Mouse (Mus musculus) kidney, adult 2 months (tissue): ENCODE measurements around the gene Napa. TPM values are rescaled to one million over a fixed set of nuclear protein-coding genes. Genes with fewer than 3 reads are reported as not detected.

Source experiments
- DNase-seq: peaks from one replicate; pipeline ENCODE4 v3.0.0; 2021
- H3K27ac ChIP-seq: fragments of 200-500 bp; 2 replicates; pipeline ENCODE4 v1.5.1; 2012; ENCODE audit warnings: low read depth, low read length, control low read depth, inconsistent platforms; ENCODE audit not compliant: insufficient read depth
- H3K27me3 ChIP-seq: fragments of 200-500 bp; replicated peaks from 2 replicates; pipeline ENCODE4 v1.6.1; 2012; ENCODE audit warnings: mild to moderate bottlenecking, moderate library complexity, low read length, inconsistent platforms; ENCODE audit not compliant: control insufficient read depth, insufficient read depth
- H3K36me3 ChIP-seq: fragments of 200-500 bp; 2 replicates; pipeline ENCODE4 v1.6.1; 2012; ENCODE audit warnings: mild to moderate bottlenecking, moderate library complexity, low read length, inconsistent platforms; ENCODE audit not compliant: control insufficient read depth, insufficient read depth
- H3K4me1 ChIP-seq: fragments of 200-500 bp; 2 replicates; pipeline ENCODE4 v1.6.1; 2011; ENCODE audit warnings: low read length; ENCODE audit not compliant: control insufficient read depth, insufficient read depth
- H3K4me3 ChIP-seq: fragments of 200-500 bp; 2 replicates; pipeline ENCODE4 v1.5.1; 2011; ENCODE audit warnings: mild to moderate bottlenecking, low read depth, low read length, control low read depth; ENCODE audit not compliant: insufficient read depth
- CTCF ChIP-seq: fragments of 200-500 bp; conservative IDR thresholded peaks from 2 replicates; pipeline ENCODE4 v1.5.1; 2011; ENCODE audit warnings: low read depth, mild to moderate bottlenecking, control low read depth, low read length, moderate library complexity, mixed read lengths; ENCODE audit not compliant: insufficient read depth, insufficient read length
- POLR2A ChIP-seq: fragments of 200-500 bp; IDR thresholded peaks from one replicate; pipeline ENCODE4 v1.6.1; 2011; ENCODE audit warnings: low read depth, low read length, control low read depth
- WGBS: fragments of 180-500 bp; shearing (Covaris S2); methylation state at CpG from one replicate; pipeline ENCODE4 v1.1.7; 2018; 5-methylcytosine and 5-hydroxymethylcytosine counted together
- polyA plus RNA-seq: library from polyadenylated mRNA; depleted of rRNA; stranded (reverse); fragments of >200 nt; gene quantifications from 2 replicates; pipeline ENCODE4 v1.2.3, GENCODE M21; 2012

Napa gene
- polyA plus RNA-seq, 1 experiment = 177 TPM

GRCm38 (mm10) chr7:16132161-16132581 lies 33.9 kb downstream of the Napa start:
- Histone ChIP-seq H3K36me3 (no peaks in the 10 kb centered on the region), H3K27me3 (no peaks in the 10 kb centered on the region), H3K4me3 (no peak overlapping the region), H3K27ac (no peak overlapping the region), H3K4me1 (no peaks in the 10 kb centered on the region)
- TF ChIP-seq POLR2A = no peak
- no peak for TF ChIP-seq CTCF
- 10% methylated on average over 7 of the region's 7 CpGs for WGBS
- DNase-seq = no peak

GRCm38 (mm10) chr7:16132926-16133325 lies 34.7 kb downstream of the Napa start:
- no peak overlapping the region for H3K4me3 ChIP-seq
- no peak overlapping the region for H3K27ac ChIP-seq
- H3K36me3 ChIP-seq = no peaks in the 10 kb centered on the region
- no peak for TF ChIP-seq POLR2A
- no peak for TF ChIP-seq CTCF
- WGBS = 53% methylated on average over 3 of the region's 3 CpGs
- DNase-seq = no peak
- no peaks in the 10 kb centered on the region for H3K27me3 ChIP-seq
- H3K4me1 ChIP-seq = no peaks in the 10 kb centered on the region

GRCm38 (mm10) chr7:16133691-16134090 lies 35.4 kb downstream of the Napa start:
- WGBS = 89% methylated on average over 9 of the region's 9 CpGs
- H3K27ac ChIP-seq = no peak overlapping the region
- H3K4me1 ChIP-seq = no peaks in the 10 kb centered on the region
- H3K36me3 ChIP-seq = no peaks in the 10 kb centered on the region
- DNase-seq = no peak
- H3K27me3 ChIP-seq = no peaks in the 10 kb centered on the region
- TF ChIP-seq POLR2A (no peak), CTCF (no peak)
- no peak overlapping the region for H3K4me3 ChIP-seq

GRCm38 (mm10) chr7:16134951-16135392 lies 36.7 kb downstream of the Napa start:
- Histone ChIP-seq H3K27me3 (no peaks in the 10 kb centered on the region), H3K36me3 (no peaks in the 10 kb centered on the region), H3K4me1 (no peaks in the 10 kb centered on the region), H3K4me3 (no peak overlapping the region), H3K27ac (no peak overlapping the region)
- DNase-seq = no peak
- 54% methylated on average over 7 of the region's 7 CpGs for WGBS
- TF ChIP-seq CTCF (no peak), POLR2A (no peak)

GRCm38 (mm10) chr7:16146489-16147410 lies 48.5 kb downstream of the Napa start:
- DNase-seq = no peak
- H3K4me3 ChIP-seq = no peak overlapping the region
- no peaks in the 10 kb centered on the region for H3K36me3 ChIP-seq
- 18% methylated on average over 27 of the region's 27 CpGs for WGBS
- no peaks in the 10 kb centered on the region for H3K4me1 ChIP-seq
- H3K27ac ChIP-seq = no peak overlapping the region
- no peak for TF ChIP-seq POLR2A
- TF ChIP-seq CTCF = no peak
- no peaks in the 10 kb centered on the region for H3K27me3 ChIP-seq

- DNase-seq = peak; percentile 43
- Histone ChIP-seq H3K27me3 (no peaks in the 10 kb centered on the region), H3K27ac (no peak overlapping the region), H3K36me3 (no peaks in the 10 kb centered on the region), H3K4me3 (no peak overlapping the region), H3K4me1 (no peaks in the 10 kb centered on the region)
- WGBS = 12% methylated on average over 15 of the region's 15 CpGs
- TF ChIP-seq CTCF = no peak
- no peak for TF ChIP-seq POLR2A
Observed at GRCm38 (mm10) chr7:16147643-16148042, 49.4 kb downstream of the Napa start.

- no peak for DNase-seq
- no peaks in the 10 kb centered on the region for H3K4me1 ChIP-seq
- H3K36me3 ChIP-seq = no peaks in the 10 kb centered on the region
- H3K27ac ChIP-seq = no peak overlapping the region
- 57% methylated on average over 5 of the region's 5 CpGs for WGBS
- no peak overlapping the region for H3K4me3 ChIP-seq
- no peaks in the 10 kb centered on the region for H3K27me3 ChIP-seq
- TF ChIP-seq CTCF (no peak), POLR2A (no peak)
Observed at GRCm38 (mm10) chr7:16149241-16149640, 51.0 kb downstream of the Napa start.
